Mouse (Mus musculus) sigmoid colon, adult 10 weeks (tissue): ENCODE measurements around the gene Clec10a. TPM values are rescaled to one million over a fixed set of nuclear protein-coding genes. Genes with fewer than 3 reads are reported as not detected.

Experiments used
- polyA plus RNA-seq: library from polyadenylated mRNA; stranded (reverse); fragments of 350-450 nt; fragmentation: Illumina TruSeq; extraction: RNeasy Lipid Tissue Mini Kit (QIAGEN cat#74804); gene quantifications from one replicate; pipeline ENCODE4 v1.2.3, GENCODE M21; 2014; ENCODE audit warnings: low read depth, low replicate concordance

The Clec10a gene
- 3.1 TPM for polyA plus RNA-seq

GRCm38 (mm10) chr11:70155897-70156296 is at the start of gene Clec10a:
Gene Clec10a (plus strand): TSS chr11:70156197.

GRCm38 (mm10) chr11:70129926-70130379 is 26.0 kb upstream of the Clec10a start, which contains the start of gene Mgl2:
Gene Mgl2 (plus strand): TSS chr11:70130329.

GRCm38 (mm10) chr11:70212423-70212822 is 56.4 kb downstream of the Clec10a start, which contains the start of gene Slc16a11:
Gene Slc16a11 (plus strand): TSS chr11:70212752.

Other genes with a start within 250 kb of the Clec10a start
- gene Gps2, start 242.3 kb upstream of the Clec10a start, polyA plus RNA-seq, result 18.3 TPM
- 144 TPM for gene Eif5a, start 234.2 kb upstream of the Clec10a start, polyA plus RNA-seq
- 22.3 TPM for gene Ybx2, start 220.4 kb upstream of the Clec10a start, polyA plus RNA-seq
- gene Slc2a4, start 208.0 kb upstream of the Clec10a start, polyA plus RNA-seq, result 0.98 TPM
- 214 TPM for gene Cldn7, start 191.4 kb upstream of the Clec10a start, polyA plus RNA-seq
- 55.0 TPM for gene Ctdnep1, start 175.0 kb upstream of the Clec10a start, polyA plus RNA-seq
- 5.0 TPM for gene Elp5, start 173.7 kb upstream of the Clec10a start, polyA plus RNA-seq
- 508 TPM for gene Gabarap, start 165.1 kb upstream of the Clec10a start, polyA plus RNA-seq
- 22.4 TPM for gene Phf23, start 160.4 kb upstream of the Clec10a start, polyA plus RNA-seq
- gene Dvl2, start 155.6 kb upstream of the Clec10a start, polyA plus RNA-seq, result 0.63 TPM
- gene Acadvl, start 140.8 kb upstream of the Clec10a start, polyA plus RNA-seq, result 9.9 TPM
- 1.0 TPM for gene Dlg4, start 139.3 kb upstream of the Clec10a start, polyA plus RNA-seq
- gene Asgr1, start 102.1 kb upstream of the Clec10a start, polyA plus RNA-seq, result not detected
- not detected for gene Asgr2, start 63.6 kb upstream of the Clec10a start, polyA plus RNA-seq
- 5.0 TPM for gene Mgl2, start 25.9 kb upstream of the Clec10a start, polyA plus RNA-seq
- 0.69 TPM for gene Slc16a11, start 56.6 kb downstream of the Clec10a start, polyA plus RNA-seq
- gene Slc16a13, start 64.9 kb downstream of the Clec10a start, polyA plus RNA-seq, result 3.1 TPM
- 2.3 TPM for gene Bcl6b, start 73.6 kb downstream of the Clec10a start, polyA plus RNA-seq
- gene 0610010K14Rik, start 81.7 kb downstream of the Clec10a start, polyA plus RNA-seq, result 1.8 TPM
- gene Gm21988, start 83.6 kb downstream of the Clec10a start, polyA plus RNA-seq, result 0.69 TPM
- 24.0 TPM for gene Rnasek, start 83.6 kb downstream of the Clec10a start, polyA plus RNA-seq
- gene Alox12, start 99.2 kb downstream of the Clec10a start, polyA plus RNA-seq, result 1.3 TPM
- not detected for gene Alox12e, start 166.4 kb downstream of the Clec10a start, polyA plus RNA-seq
- 5.9 TPM for gene Alox15, start 195.8 kb downstream of the Clec10a start, polyA plus RNA-seq